Mouse (Mus musculus): ENCODE measurements around the gene Kctd21.

DNA sequence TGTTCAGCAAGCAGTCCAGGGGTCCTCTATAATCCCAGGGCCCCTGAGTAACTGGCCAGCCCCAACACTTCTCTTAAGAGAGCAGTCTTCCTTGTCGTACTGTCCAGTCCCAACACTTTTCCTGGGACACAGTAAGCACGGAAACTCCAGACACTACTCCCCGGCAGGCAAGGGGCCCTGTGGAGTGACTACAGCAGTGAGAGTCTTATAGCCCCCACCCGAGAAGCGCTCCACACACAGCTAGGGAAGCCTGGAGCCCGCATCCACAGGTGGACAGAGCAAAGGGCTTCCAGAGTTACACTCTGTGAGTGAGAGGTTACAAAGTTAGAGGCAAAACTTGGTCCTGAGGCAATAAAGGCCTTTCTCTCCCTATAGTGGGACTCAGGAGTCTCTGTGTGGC, 17.3 kb downstream of the Kctd21 start:
- TF ChIP-seq POLR2A (IDR thresholded peaks at IDR 0.05; ENCODE audit: low read depth, low read length): no peak
- TF ChIP-seq CTCF (IDR thresholded peaks at IDR 0.05; ENCODE audit: extremely low read depth, insufficient read length, insufficient replicate concordance, low read depth, low read length): no peak

Data from small intestine, adult 2 months (tissue).